Mouse (Mus musculus) ovary, postnatal 10 days (tissue): ENCODE results near the gene Dscam.

Experiments
- DNase-seq: peaks from one replicate; pipeline ENCODE4 v3.0.0; 2022; ENCODE audit warnings: low spot score

The Dscam gene

GRCm38 (mm10) chr16:97017171-97017738 is 153.3 kb downstream of the Dscam start:
- no peak for DNase-seq

GRCm38 (mm10) chr16:97016244-97016850 is 154.2 kb downstream of the Dscam start:
- DNase-seq: no peak

- no peak for DNase-seq
Observed at GRCm38 (mm10) chr16:97014343-97014742, 156.2 kb downstream of the Dscam start.

GRCm38 (mm10) chr16:97009116-97010055 is 161.2 kb downstream of the Dscam start:
- DNase-seq: no peak

- no peak for DNase-seq
Observed at GRCm38 (mm10) chr16:97007892-97008527, 162.5 kb downstream of the Dscam start.

GRCm38 (mm10) chr16:97006854-97007182 is 163.7 kb downstream of the Dscam start:
- no peak for DNase-seq

- DNase-seq: no peak
Observed at GRCm38 (mm10) chr16:97006041-97006853, 164.3 kb downstream of the Dscam start.

- DNase-seq: no peak
Observed at GRCm38 (mm10) chr16:97003965-97004364, 166.6 kb downstream of the Dscam start.

- no peak for DNase-seq
Observed at GRCm38 (mm10) chr16:97002837-97003236, 167.7 kb downstream of the Dscam start.

GRCm38 (mm10) chr16:97002189-97002588 is 168.4 kb downstream of the Dscam start:
- DNase-seq: no peak

GRCm38 (mm10) chr16:96996854-96997253 is 173.7 kb downstream of the Dscam start:
- peak; percentile 39 for DNase-seq

GRCm38 (mm10) chr16:96995858-96996257 is 174.7 kb downstream of the Dscam start:
- no peak for DNase-seq

- DNase-seq: no peak
Observed at GRCm38 (mm10) chr16:96987396-96987795, 183.2 kb downstream of the Dscam start.

GRCm38 (mm10) chr16:96973300-96973699 is 197.3 kb downstream of the Dscam start:
- no peak for DNase-seq

- DNase-seq: no peak
Observed at GRCm38 (mm10) chr16:96971768-96972167, 198.8 kb downstream of the Dscam start.

GRCm38 (mm10) chr16:96970412-96970811 is 200.1 kb downstream of the Dscam start:
- DNase-seq: no peak

GRCm38 (mm10) chr16:96969643-96970042 is 200.9 kb downstream of the Dscam start:
- no peak for DNase-seq

- DNase-seq: no peak
Observed at GRCm38 (mm10) chr16:96968885-96969480, 201.6 kb downstream of the Dscam start.

GRCm38 (mm10) chr16:96959695-96960094 is 210.9 kb downstream of the Dscam start:
- DNase-seq: no peak

GRCm38 (mm10) chr16:96945468-96946302 is 224.9 kb downstream of the Dscam start:
- DNase-seq: no peak
